Comparison of ENCODE assay signal across 8 mouse cellular contexts in genomic region chr2:59438479-59438935, GRCm38 (mm10). TPM values are rescaled to one million over a fixed set of nuclear protein-coding genes. Genes with fewer than 3 reads are reported as not detected.
A peak's percentile ranks its signal among the peaks of the same experiment; 100 is the strongest.
DNase-seq lines count a peak whose midpoint lies in the region; ATAC-seq and TF ChIP-seq lines count a peak whose summit lies in the region.

No protein-coding gene starts in this region.

- H3K9ac ChIP-seq in ES-E14 (ENCODE audit: insufficient read depth, low read depth, low read length, poor library complexity, severe bottlenecking), result no peak overlapping the region
- H3K9ac ChIP-seq in heart, embryonic 15.5 days, result no peak overlapping the region; the same call in 1 of the 2 replicates
- no peak overlapping the region for H3K9ac ChIP-seq in liver, embryonic 12.5 days

- H3K4me1 ChIP-seq in ES-E14 (ENCODE audit: control insufficient read depth in 2 of 2, insufficient read depth in 2 of 2, low read length in 2 of 2, poor library complexity in 1 of 2), result peaks cover 0 to 5% of the 10 kb centered on the region in 2 experiments; a peak in 2 of 4 replicates
- H3K4me1 ChIP-seq in heart, embryonic 15.5 days (replicated peaks), result peaks cover 15% of the 10 kb centered on the region
- H3K4me1 ChIP-seq in liver, embryonic 12.5 days, result 0 out of 2 replicates have a peak, but pooled peaks cover 4% of the 10 kb centered on the region

- peak; percentile 80 for DNase-seq in ES-E14 (ENCODE audit: low read depth, low spot score)
- peak; percentile 89 for DNase-seq in brain, embryonic 14.5 days (ENCODE audit: low read depth)
- DNase-seq in kidney, postnatal 14 days, result peak; percentile 79
- peak; percentile 47 to 49 for DNase-seq in natural killer cell, adult 2 months (ENCODE audit: low spot score in 2 of 2)
- DNase-seq in thymus, adult 18-20 months, result peak; percentile 33 to 68

- H3K27me3 ChIP-seq in heart, embryonic 15.5 days, result no peaks in the 10 kb centered on the region
- no peaks in the 10 kb centered on the region for H3K27me3 ChIP-seq in liver, embryonic 12.5 days (replicated peaks)

- no peak overlapping the region for H3K27ac ChIP-seq in ES-E14 (ENCODE audit: insufficient read depth, low read depth, low read length, poor library complexity, severe bottlenecking)
- H3K27ac ChIP-seq in heart, embryonic 15.5 days, result peak overlapping the region; percentile 77
- no peak overlapping the region for H3K27ac ChIP-seq in liver, embryonic 12.5 days

- TF ChIP-seq POLR2A in brain, embryonic 14.5 days (IDR thresholded peaks at IDR 0.05; ENCODE audit: borderline replicate concordance, extremely low read depth, insufficient read depth, insufficient read length, poor library complexity, severe bottlenecking), result no peak

- in situ Hi-C loops in ES-E14 (cut with MboI; ENCODE audit: low sequenced_read_pairs in 2 of 2, unreplicated experiment in 2 of 2), result loop anchor here in 1 of 2 experiments (25.0 kb wide), 1 partner anchor 726 kb away; no protein-coding TSS in a partner anchor

- TF ChIP-seq CTCF in brain, embryonic 14.5 days (IDR thresholded peaks at IDR 0.05; ENCODE audit: borderline replicate concordance, extremely low read depth, insufficient read depth, insufficient read length), result peak; percentile 85

- H3K4me3 ChIP-seq in ES-E14 (ENCODE audit: insufficient read depth in 1 of 2, low read depth in 1 of 2, low read length in 2 of 2, poor library complexity in 1 of 2, severe bottlenecking in 1 of 2), result no peak overlapping the region
- H3K4me3 ChIP-seq in heart, embryonic 15.5 days, result peak overlapping the region; percentile 29
- H3K4me3 ChIP-seq in liver, embryonic 12.5 days, result no peak overlapping the region

- ATAC-seq in erythroid progenitor cell, adult 5-6 weeks (replicated peaks; ENCODE audit: low FRiP score, poor library complexity, severe bottlenecking), result 0 out of 2 replicates have a peak, but pooled peaks have one; percentile 19
- ATAC-seq in heart, embryonic 15.5 days (replicated peaks; ENCODE audit: insufficient number of reproducible peaks, insufficient read depth, low FRiP score, low read depth), result peak; percentile 38; the same call in 1 of the 2 replicates
- no peak for ATAC-seq in liver, embryonic 12.5 days

- WGBS in heart, embryonic 15.5 days, result 5% methylated on average over 10 of the region's 10 CpGs
- 6% methylated on average over 10 of the region's 10 CpGs for WGBS in liver, embryonic 12.5 days (ENCODE audit: insufficient replicate concordance)

- H3K36me3 ChIP-seq in ES-E14 (ENCODE audit: control insufficient read depth, insufficient read depth, low read length, poor library complexity, severe bottlenecking), result no peaks in the 10 kb centered on the region
- H3K36me3 ChIP-seq in heart, embryonic 15.5 days, result no peaks in the 10 kb centered on the region
- H3K36me3 ChIP-seq in liver, embryonic 12.5 days, result no peaks in the 10 kb centered on the region

- peak overlapping the region; percentile 58 for H3K4me2 ChIP-seq in heart, embryonic 15.5 days
- peak overlapping the region; percentile 19; the same call in 1 of the 2 replicates for H3K4me2 ChIP-seq in liver, embryonic 12.5 days

- no peaks in the 10 kb centered on the region for H3K9me3 ChIP-seq in ES-E14 (ENCODE audit: control insufficient read depth, insufficient read depth, low read depth, low read length)
- no peaks in the 10 kb centered on the region; the same call in 1 of the 2 replicates for H3K9me3 ChIP-seq in heart, embryonic 15.5 days (replicated peaks)
- H3K9me3 ChIP-seq in liver, embryonic 12.5 days (replicated peaks), result no peaks in the 10 kb centered on the region

TF ChIP-seq in ES-E14, 5 proteins besides CTCF, POLR2A, EP300 and RAD21:
- TF ChIP-seq ZC3H11A (IDR thresholded peaks at IDR 0.05; ENCODE audit: borderline replicate concordance, low read depth, low read length) (peak; percentile 88), HCFC1 (IDR thresholded peaks at IDR 0.05; ENCODE audit: borderline replicate concordance, insufficient read depth, low read length) (no peak), ZNF384 (IDR thresholded peaks at IDR 0.05; ENCODE audit: low read depth, low read length) (peak; percentile 97)
TF ChIP-seq in ES-E14: peak in this region for 2.

RNA-seq across cellular contexts. Expression of gene Dapl1, which starts 45.9 kb away (rescaled TPM):
- not detected in 2 replicates for total RNA-seq in ES-E14 (2012; rRNA removed)
- not detected in 2 replicates for polyA plus RNA-seq in brain, embryonic 14.5 days (2012; rRNA removed)
- total RNA-seq in erythroid progenitor cell, adult 5-6 weeks (2015; ENCODE audit: low replicate concordance), result 4.0 TPM in 1 of 2 replicates, not detected in the other
- not detected in 2 replicates for total RNA-seq in erythroid progenitor cell, adult 5-6 weeks (2017; ENCODE audit: low replicate concordance)
- 1.8 and 2.9 TPM in 2 replicates for polyA plus RNA-seq in heart, embryonic 15.5 days (2015; fragmentation: Nextera tagmentation; extraction: Ambion mirVana)
- not detected in 2 replicates for polyA plus RNA-seq in liver, embryonic 12.5 days (2016; fragmentation: Nextera tagmentation; extraction: Ambion mirVana)
